Mouse (Mus musculus) CH12.LX (cell line): ENCODE measurements around the gene Blnk.

Source experiments
- BHLHE40 ChIP-seq: IDR thresholded peaks from 2 replicates; pipeline ENCODE4 v1.6.1; 2011; ENCODE audit warnings: mild to moderate bottlenecking, low read depth, low read length, improper control_type of control experiment
- CTCF ChIP-seq, 2 experiments: IDR thresholded peaks in 1 of 2; conservative IDR thresholded peaks in 1 of 2; 2 replicates each; pipeline ENCODE4 v1.5.1; 2011 to 2012; ENCODE audit warnings: low read depth in 2 of 2, low read length in 2 of 2, improper control_type of control experiment in 1 of 2, inconsistent platforms in 1 of 2, mild to moderate bottlenecking in 1 of 2, moderate library complexity in 1 of 2
- MAX ChIP-seq: IDR thresholded peaks from 2 replicates; pipeline ENCODE4 v1.6.1; 2011; ENCODE audit warnings: low read length, improper control_type of control experiment
- ZKSCAN1 ChIP-seq: IDR thresholded peaks from 2 replicates; pipeline ENCODE4 v1.6.1; 2012; ENCODE audit warnings: low read depth, inconsistent platforms, low read length, improper control_type of control experiment, borderline replicate concordance

DNA sequence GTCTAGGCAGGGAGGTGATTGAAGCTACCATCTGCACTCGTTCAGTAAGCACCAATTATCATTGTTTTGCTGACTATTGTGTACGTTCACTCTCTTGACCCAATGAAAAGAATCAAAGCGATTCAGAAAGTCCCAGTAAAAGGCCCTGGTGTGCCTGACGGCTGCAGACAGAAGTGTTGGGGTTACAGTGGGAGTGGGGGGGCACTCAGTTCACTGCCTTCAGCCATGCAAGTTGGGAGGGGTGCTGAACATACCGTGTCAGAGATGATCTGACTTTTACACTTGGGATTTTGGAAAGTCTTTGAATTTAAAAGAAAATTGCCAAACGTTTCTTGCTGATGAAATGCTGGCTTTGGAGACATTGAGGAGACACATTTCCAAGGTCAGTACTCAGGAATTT is 35.8 kb upstream of the Blnk start:
- TF ChIP-seq MAX (no peak), CTCF (conservative IDR thresholded peaks at IDR 0.05 in 1 of 2, IDR thresholded peaks at IDR 0.05 in 1 of 2; ENCODE audit: low read depth in 2 of 2, low read length in 2 of 2) (no peak), BHLHE40 (no peak), ZKSCAN1 (no peak)
